Mouse (Mus musculus): ENCODE data around the gene Ano10. TPM values are rescaled to one million over a fixed set of nuclear protein-coding genes. Genes with fewer than 3 reads are reported as not detected.

The Ano10 gene
- polyA plus RNA-seq, 1 experiment from 2014 or later = 39.0 TPM

DNA sequence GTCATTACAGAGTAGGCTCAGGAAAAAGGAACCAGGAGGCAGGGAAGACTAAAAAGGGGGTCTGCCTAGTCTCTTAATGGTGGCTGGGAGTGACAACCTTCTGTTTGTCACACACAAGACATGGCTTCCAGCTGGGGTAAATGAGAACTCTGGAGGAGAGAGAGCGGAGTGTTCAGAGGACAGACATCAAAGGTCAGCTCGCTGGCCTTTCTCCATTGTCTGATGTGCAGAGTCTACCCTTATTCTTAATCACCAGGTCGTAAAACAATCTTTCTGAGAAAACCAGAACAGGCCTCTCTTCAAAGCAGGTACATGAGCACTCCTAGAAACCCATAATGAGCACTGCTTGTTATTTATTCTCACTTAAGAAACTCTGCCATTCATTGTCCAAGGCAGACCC is 5.8 kb downstream of the Ano10 start:
- H3K4me2 ChIP-seq (replicated peaks) = no peak overlapping the region
- no peak overlapping the region for H3K4me3 ChIP-seq
- no peak overlapping the region for H3K9ac ChIP-seq
- no peaks in the 10 kb centered on the region for H3K27me3 ChIP-seq
- ATAC-seq (ENCODE audit: insufficient number of reproducible peaks, insufficient read depth, low FRiP score, low TSS enrichment) = no peak
- H3K27ac ChIP-seq = no peak overlapping the region
- no peaks in the 10 kb centered on the region for H3K9me3 ChIP-seq
- H3K36me3 ChIP-seq = no peaks in the 10 kb centered on the region
- WGBS = 65% methylated on average over 3 of the region's 3 CpGs
- H3K4me1 ChIP-seq = peaks cover 14% of the 10 kb centered on the region; the same call in 1 of the 2 replicates

DNA sequence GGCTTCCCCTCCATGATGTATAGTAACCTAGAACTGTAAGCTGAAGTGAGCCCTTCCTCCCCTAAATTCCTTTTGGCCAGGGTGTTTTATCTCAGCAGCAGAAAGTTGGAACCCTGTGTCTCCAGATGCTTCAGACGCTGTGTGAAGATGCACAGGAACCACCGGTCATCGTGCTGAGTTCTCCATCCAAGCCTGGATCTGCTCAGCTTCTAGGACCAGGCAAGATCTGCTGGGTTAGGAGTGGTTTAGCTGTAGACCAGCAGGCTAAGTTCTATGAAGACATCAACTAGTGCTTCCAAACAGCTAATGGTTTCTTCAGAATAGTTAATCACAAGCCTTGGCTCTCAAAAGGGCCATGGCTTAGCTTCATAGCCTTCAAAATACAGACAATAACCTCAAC is 6.7 kb downstream of the Ano10 start:
- 91% methylated on average over 3 of the region's 3 CpGs for WGBS
- no peaks in the 10 kb centered on the region for H3K27me3 ChIP-seq
- H3K9ac ChIP-seq = no peak overlapping the region
- no peak for ATAC-seq (ENCODE audit: insufficient number of reproducible peaks, insufficient read depth, low FRiP score, low TSS enrichment)
- no peak overlapping the region for H3K27ac ChIP-seq
- H3K4me3 ChIP-seq = no peak overlapping the region
- no peaks in the 10 kb centered on the region for H3K36me3 ChIP-seq
- H3K4me1 ChIP-seq = peaks cover 14% of the 10 kb centered on the region; the same call in 1 of the 2 replicates
- H3K9me3 ChIP-seq = no peaks in the 10 kb centered on the region
- no peak overlapping the region for H3K4me2 ChIP-seq (replicated peaks)

DNA sequence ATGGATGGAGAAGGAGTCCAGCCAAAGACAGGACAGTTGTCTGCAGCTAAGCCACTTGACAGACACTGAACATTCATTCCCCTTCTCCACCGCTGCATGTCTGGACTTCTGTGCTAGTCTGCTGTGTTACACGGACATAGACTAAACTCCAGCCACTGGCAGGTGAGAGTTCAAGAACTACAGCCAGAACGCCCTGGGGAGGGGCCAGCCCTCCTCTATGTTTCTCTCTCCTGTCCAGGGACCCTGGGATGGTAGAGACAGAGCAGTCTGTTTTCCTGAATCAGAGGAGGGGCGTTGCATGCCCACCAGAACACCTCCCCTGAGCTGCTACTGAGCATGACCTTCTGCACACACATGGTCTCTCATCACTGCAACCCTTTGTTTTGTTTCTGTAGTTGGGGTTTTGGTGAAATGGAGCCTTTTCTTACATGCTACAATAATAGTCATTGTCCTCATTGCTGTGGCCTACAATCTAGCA is 8.4 kb downstream of the Ano10 start:
- 21% methylated on average over 4 of the region's 4 CpGs for WGBS
- H3K27ac ChIP-seq = peak overlapping the region; percentile 51; the same call in 1 of the 2 replicates
- no peak overlapping the region for H3K9ac ChIP-seq
- H3K4me3 ChIP-seq = no peak overlapping the region
- no peaks in the 10 kb centered on the region for H3K27me3 ChIP-seq
- H3K4me2 ChIP-seq (replicated peaks) = 0 out of 2 replicates have a peak overlapping the region, but pooled peaks have one; percentile 2
- no peaks in the 10 kb centered on the region for H3K36me3 ChIP-seq
- H3K9me3 ChIP-seq = no peaks in the 10 kb centered on the region
- H3K4me1 ChIP-seq = peaks cover 14% of the 10 kb centered on the region; the same call in 1 of the 2 replicates
- no peak for ATAC-seq (ENCODE audit: insufficient number of reproducible peaks, insufficient read depth, low FRiP score, low TSS enrichment)

DNA sequence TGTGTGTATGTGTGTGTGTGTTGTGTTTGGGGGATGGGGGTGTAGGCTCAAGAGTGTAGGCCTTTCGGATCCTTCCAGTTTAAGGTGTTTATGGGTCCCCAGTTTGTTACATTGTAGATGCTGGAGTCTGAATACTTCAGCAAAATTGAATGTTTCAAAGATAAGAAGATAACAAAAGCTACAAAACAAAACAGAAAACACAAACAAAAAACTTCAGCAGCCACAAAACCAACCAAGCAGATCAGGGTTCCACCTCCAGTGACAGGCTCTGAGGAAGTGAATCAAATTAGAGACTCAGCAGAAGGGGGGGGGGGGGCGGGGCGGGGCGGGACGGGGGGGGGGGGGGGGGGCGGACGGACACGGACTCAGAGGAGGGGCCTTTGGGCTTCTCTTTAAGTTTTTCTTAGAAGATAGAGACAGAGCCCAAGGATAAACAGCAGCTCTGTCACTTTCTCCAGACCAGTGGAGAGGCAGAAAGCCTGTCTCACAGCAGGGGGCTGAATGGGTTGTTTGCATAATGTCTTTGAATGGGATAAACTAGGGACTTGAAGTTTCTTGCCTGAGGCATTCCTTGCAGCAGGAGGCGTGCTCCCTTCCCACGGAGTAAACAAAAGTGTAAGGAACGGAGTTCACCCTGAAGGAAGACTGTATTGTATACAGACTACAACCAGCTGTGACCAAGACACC is 8.9 kb downstream of the Ano10 start:
- 17% methylated on average over 5 of the region's 11 CpGs for WGBS
- H3K4me2 ChIP-seq (replicated peaks) = 0 out of 2 replicates have a peak overlapping the region, but pooled peaks have one; percentile 2
- peaks cover 14% of the 10 kb centered on the region; the same call in 1 of the 2 replicates for H3K4me1 ChIP-seq
- no peaks in the 10 kb centered on the region for H3K36me3 ChIP-seq
- no peak overlapping the region for H3K9ac ChIP-seq
- H3K9me3 ChIP-seq = no peaks in the 10 kb centered on the region
- H3K4me3 ChIP-seq = no peak overlapping the region
- H3K27ac ChIP-seq = peak overlapping the region; percentile 51; the same call in 1 of the 2 replicates
- no peaks in the 10 kb centered on the region for H3K27me3 ChIP-seq
- ATAC-seq (ENCODE audit: insufficient number of reproducible peaks, insufficient read depth, low FRiP score, low TSS enrichment) = 0 out of 2 replicates have a peak, but pooled peaks have one; percentile 6

DNA sequence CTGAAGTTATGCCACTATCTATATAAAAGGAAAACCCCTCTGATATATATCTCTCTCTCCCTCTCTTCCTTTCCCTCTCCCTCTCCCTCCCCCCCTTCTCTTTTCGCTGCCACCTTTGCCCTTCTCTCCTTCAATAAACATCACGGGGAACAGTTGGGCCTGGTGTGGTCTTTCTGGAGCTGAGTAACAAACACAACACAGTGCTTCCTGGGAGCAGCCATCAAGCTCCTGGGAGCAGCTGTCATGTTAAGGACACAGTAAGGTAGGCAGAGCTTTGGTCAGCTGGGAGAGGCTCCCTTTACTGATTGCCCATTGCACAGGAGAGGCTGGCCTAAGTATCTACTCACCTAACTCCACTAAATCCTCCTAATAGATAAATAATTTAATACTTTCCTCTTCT is 9.5 kb downstream of the Ano10 start:
- no peak overlapping the region for H3K4me2 ChIP-seq (replicated peaks)

DNA sequence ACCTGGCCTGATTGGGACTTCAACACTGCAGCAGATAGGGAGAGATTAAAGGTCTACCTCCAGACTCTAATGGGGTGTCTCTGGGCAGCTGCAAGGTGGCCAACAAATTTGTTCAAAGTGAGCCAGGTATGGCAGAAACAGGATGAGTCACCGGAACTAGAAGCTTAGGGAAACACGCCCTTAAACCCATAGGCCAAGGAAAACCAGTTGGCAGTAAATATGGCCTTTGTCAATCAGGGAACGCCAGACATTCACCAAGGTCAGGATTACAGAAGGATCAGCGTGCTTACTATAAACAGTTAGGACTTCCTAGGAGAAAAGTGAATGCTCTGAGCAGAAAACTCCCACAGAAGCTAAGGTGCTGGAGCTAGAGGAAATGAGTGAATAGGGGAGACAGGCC is 13.2 kb downstream of the Ano10 start:
- Histone ChIP-seq H3K4me3 (no peak overlapping the region), H3K27ac (no peak overlapping the region), H3K27me3 (no peaks in the 10 kb centered on the region), H3K9me3 (no peaks in the 10 kb centered on the region), H3K36me3 (0 out of 2 replicates have a peak, but pooled peaks cover 6% of the 10 kb centered on the region), H3K4me1 (peaks cover 12% of the 10 kb centered on the region; the same call in 1 of the 2 replicates), H3K9ac (no peak overlapping the region), H3K4me2 (replicated peaks) (no peak overlapping the region)
- 84% methylated on average over 4 of the region's 4 CpGs for WGBS
- ATAC-seq (ENCODE audit: insufficient number of reproducible peaks, insufficient read depth, low FRiP score, low TSS enrichment) = no peak

More for the DNA sequence above, 9.5 kb downstream of the Ano10 start:
- Histone ChIP-seq H3K4me3 (no peak overlapping the region), H3K9ac (no peak overlapping the region), H3K27me3 (no peaks in the 10 kb centered on the region), H3K36me3 (no peaks in the 10 kb centered on the region), H3K9me3 (no peaks in the 10 kb centered on the region), H3K27ac (no peak overlapping the region), H3K4me1 (peaks cover 14% of the 10 kb centered on the region; the same call in 1 of the 2 replicates)
- WGBS = 49% methylated on average over 2 of the region's 2 CpGs
- ATAC-seq (ENCODE audit: insufficient number of reproducible peaks, insufficient read depth, low FRiP score, low TSS enrichment) = no peak

DNA sequence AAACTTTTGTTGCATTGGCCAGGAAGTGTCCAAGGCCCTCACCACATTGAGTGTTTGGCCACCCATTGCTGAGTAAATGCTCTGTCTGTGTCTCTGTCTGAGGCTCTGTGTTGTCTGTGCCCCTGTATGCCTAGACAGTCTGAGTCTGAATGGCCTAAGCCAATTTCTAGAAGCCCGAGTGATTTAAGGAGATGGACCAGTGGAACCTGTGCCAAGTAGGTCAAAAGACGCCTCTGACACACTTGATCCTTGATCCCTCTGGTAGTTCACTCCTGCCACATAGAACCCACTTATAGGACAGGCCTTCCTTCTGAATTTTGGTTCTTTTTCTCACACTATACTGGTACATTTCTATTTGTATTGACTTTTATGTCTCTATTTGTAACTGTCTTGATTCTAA is 17.6 kb downstream of the Ano10 start:
- 95% methylated on average over 2 of the region's 2 CpGs for WGBS

DNA sequence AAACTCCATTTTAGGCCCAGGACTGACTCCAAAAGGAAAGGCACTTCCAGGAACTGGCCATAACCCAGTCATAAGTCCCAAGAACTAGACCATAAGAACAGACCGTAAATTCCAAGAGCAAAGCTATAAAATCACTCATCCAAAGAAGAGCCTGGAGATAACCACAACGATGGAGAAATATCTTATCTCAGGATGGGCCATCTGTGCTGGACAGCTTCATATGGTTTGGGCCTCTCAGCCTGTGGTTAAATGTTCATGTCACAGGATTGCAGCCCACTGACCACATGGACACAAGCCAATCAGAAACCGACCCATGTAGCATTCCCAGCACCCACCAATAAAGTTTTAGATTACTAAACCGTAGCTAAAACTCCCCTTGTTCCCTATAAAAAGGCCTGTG is 18.1 kb downstream of the Ano10 start:
- ATAC-seq (ENCODE audit: insufficient number of reproducible peaks, insufficient read depth, low FRiP score, low TSS enrichment) = no peak
- H3K4me1 ChIP-seq = no peaks in the 10 kb centered on the region
- no peak overlapping the region for H3K4me3 ChIP-seq
- no peak overlapping the region for H3K27ac ChIP-seq
- 92% methylated on average over 4 of the region's 4 CpGs for WGBS
- peaks cover 21% of the 10 kb centered on the region for H3K36me3 ChIP-seq
- H3K9me3 ChIP-seq = no peaks in the 10 kb centered on the region
- no peak overlapping the region for H3K9ac ChIP-seq
- no peak overlapping the region for H3K4me2 ChIP-seq (replicated peaks)
- no peaks in the 10 kb centered on the region for H3K27me3 ChIP-seq

More for the DNA sequence above, 17.6 kb downstream of the Ano10 start:
- H3K9ac ChIP-seq = no peak overlapping the region
- H3K27ac ChIP-seq = no peak overlapping the region
- H3K4me2 ChIP-seq (replicated peaks) = no peak overlapping the region
- ATAC-seq (ENCODE audit: insufficient number of reproducible peaks, insufficient read depth, low FRiP score, low TSS enrichment) = no peak
- no peaks in the 10 kb centered on the region for H3K9me3 ChIP-seq
- no peaks in the 10 kb centered on the region for H3K27me3 ChIP-seq
- H3K36me3 ChIP-seq = peaks cover 21% of the 10 kb centered on the region
- no peaks in the 10 kb centered on the region for H3K4me1 ChIP-seq
- H3K4me3 ChIP-seq = no peak overlapping the region

DNA sequence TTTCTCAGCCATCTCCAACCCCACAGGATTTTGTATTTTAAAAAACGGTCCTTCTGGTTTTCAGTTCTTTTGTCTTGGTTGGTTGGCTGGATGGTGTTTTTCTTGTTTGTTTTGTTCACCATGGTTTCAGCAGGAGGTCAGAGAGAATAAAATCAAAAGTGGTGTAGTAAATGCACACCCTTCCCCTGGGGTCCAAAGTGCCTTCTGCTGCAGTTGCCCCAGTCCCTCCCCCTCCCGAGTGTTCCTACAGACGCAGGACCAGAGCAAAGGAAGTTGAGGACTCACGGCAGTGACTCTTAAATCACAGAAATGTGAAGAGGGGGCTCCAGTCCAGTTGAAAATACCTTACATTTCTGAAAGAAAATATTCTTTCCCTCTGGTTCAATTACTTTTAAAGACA is 19.9 kb downstream of the Ano10 start:
- Histone ChIP-seq H3K9ac (no peak overlapping the region), H3K27ac (no peak overlapping the region), H3K4me1 (no peaks in the 10 kb centered on the region), H3K4me2 (replicated peaks) (no peak overlapping the region), H3K36me3 (peaks cover 21% of the 10 kb centered on the region), H3K9me3 (no peaks in the 10 kb centered on the region), H3K4me3 (no peak overlapping the region), H3K27me3 (no peaks in the 10 kb centered on the region)
- ATAC-seq (ENCODE audit: insufficient number of reproducible peaks, insufficient read depth, low FRiP score, low TSS enrichment) = no peak
- WGBS = 81% methylated on average over 4 of the region's 4 CpGs

DNA sequence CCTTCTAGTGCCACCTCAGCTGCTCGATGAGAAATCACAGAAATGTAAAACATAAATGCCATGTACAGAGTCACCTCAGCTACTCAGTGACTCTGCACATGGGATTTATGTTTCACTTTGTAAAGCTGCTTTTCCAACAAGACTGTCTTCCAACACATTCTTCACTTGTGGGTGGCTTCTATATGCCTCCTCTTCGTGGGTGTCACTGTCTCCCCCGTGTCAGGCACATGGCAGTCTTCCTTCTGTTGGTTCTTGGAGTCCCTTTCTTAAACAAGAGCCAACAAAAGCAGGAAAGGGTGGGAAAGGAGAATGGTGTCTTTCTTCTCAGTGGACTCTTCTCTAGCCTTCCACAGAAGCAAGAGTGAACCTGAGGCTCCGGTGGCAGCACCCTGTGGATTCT is 20.3 kb downstream of the Ano10 start:
- Histone ChIP-seq H3K4me2 (replicated peaks) (no peak overlapping the region), H3K4me1 (no peaks in the 10 kb centered on the region), H3K9ac (no peak overlapping the region), H3K27me3 (no peaks in the 10 kb centered on the region), H3K36me3 (peaks cover 21% of the 10 kb centered on the region), H3K4me3 (no peak overlapping the region), H3K9me3 (no peaks in the 10 kb centered on the region), H3K27ac (no peak overlapping the region)
- no peak for ATAC-seq (ENCODE audit: insufficient number of reproducible peaks, insufficient read depth, low FRiP score, low TSS enrichment)
- 89% methylated on average over 4 of the region's 4 CpGs for WGBS

DNA sequence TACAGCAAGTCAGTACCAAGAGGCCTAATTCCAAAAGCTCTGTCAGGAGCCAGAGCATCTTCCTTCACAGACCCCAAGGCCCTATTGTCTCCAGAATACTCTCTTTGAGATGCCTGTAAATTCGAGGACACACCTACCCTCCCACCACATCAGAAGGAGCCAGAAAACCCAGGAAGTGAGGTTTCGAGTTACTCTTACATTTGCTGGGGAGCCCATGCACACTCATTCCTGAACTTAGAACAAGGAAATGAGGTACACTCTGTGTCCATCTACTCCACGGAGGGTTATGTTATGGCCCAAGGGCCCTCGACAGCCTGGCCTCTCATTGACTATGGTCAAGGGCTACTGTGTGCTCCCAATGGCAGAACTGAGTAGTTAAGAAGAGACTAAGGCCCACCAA is 22.4 kb downstream of the Ano10 start:
- ATAC-seq (ENCODE audit: insufficient number of reproducible peaks, insufficient read depth, low FRiP score, low TSS enrichment) = no peak
- H3K4me2 ChIP-seq (replicated peaks) = no peak overlapping the region
- no peaks in the 10 kb centered on the region for H3K27me3 ChIP-seq
- H3K27ac ChIP-seq = no peak overlapping the region
- 70% methylated on average over 4 of the region's 4 CpGs for WGBS
- no peaks in the 10 kb centered on the region for H3K4me1 ChIP-seq
- H3K9me3 ChIP-seq = no peaks in the 10 kb centered on the region
- no peak overlapping the region for H3K9ac ChIP-seq
- peaks cover 27% of the 10 kb centered on the region for H3K36me3 ChIP-seq
- no peak overlapping the region for H3K4me3 ChIP-seq

DNA sequence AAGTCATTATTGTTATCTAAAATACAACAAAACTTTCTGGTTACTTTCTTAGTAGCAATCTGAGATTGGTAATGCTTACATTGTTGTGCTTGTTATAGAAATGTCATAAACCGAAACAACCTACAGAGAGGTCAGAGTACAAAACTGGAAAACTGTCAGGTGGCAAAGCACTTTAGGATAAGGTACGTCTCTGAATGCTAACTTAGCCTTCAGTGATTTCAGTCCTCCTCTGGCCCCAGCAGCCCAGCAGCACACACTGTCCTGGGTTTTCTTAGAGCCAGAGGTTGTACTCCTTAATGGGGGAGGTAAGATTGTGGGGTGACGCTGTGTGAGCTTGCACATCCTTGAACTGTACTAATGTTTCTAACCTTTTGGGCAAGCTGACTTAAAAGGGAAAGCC is 22.9 kb downstream of the Ano10 start:
- H3K27me3 ChIP-seq = no peaks in the 10 kb centered on the region
- H3K27ac ChIP-seq = no peak overlapping the region
- H3K9me3 ChIP-seq = no peaks in the 10 kb centered on the region
- ATAC-seq (ENCODE audit: insufficient number of reproducible peaks, insufficient read depth, low FRiP score, low TSS enrichment) = no peak
- no peak overlapping the region for H3K4me2 ChIP-seq (replicated peaks)
- peaks cover 26% of the 10 kb centered on the region for H3K36me3 ChIP-seq
- 85% methylated on average over 3 of the region's 3 CpGs for WGBS
- no peaks in the 10 kb centered on the region for H3K4me1 ChIP-seq
- H3K9ac ChIP-seq = no peak overlapping the region
- H3K4me3 ChIP-seq = no peak overlapping the region

Data from embryonic facial prominence, embryonic 12.5 days (tissue).